Mouse (Mus musculus) spleen, adult 2 months (tissue): ENCODE data around the gene Dnajc9.

Experiments used
- CTCF ChIP-seq: fragments of 200-500 bp; IDR thresholded peaks from 2 replicates; pipeline ENCODE4 v1.5.1; 2011; ENCODE audit warnings: mild to moderate bottlenecking, inconsistent platforms; ENCODE audit not compliant: insufficient read depth, insufficient read length, insufficient replicate concordance; ENCODE audit errors: extremely low read depth
- POLR2A ChIP-seq: fragments of 200-500 bp; IDR thresholded peaks from 2 replicates; pipeline ENCODE4 v1.6.1; 2011; ENCODE audit warnings: low read depth, low read length, inconsistent platforms

DNA sequence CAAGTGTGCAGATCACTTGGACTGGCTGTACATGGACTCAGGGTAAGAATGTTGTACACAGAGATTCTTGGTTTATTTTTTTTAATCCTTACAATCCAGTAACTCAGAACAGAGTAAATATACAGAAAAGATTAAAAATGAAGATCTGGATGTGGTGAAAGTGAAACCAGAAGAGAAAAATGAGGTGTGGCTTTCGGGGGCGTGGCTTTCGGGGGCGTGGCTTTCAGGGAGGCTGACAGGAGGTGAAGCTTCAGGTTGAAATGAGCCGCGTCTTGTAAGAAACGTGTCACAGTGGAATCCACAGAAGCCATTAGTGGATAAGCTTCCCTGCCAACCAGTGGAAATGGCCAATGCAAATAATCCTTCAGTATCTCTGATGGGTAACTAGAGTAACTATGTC, 47.8 kb downstream of the Dnajc9 start:
- TF ChIP-seq POLR2A: no peak
- TF ChIP-seq CTCF: no peak
